Mouse (Mus musculus) forebrain, embryonic 11.5 days (tissue): ENCODE measurements around the gene Gm17364. TPM values are rescaled to one million over a fixed set of nuclear protein-coding genes. Genes with fewer than 3 reads are reported as not detected.
"Not testable (repeated sequence)": the region's sequence is repeated elsewhere in the genome, so short reads cannot be mapped to it uniquely, and the experiment has no call there.

Experiments
- ATAC-seq: fragments of 200-750 bp; cut with Nextera tagmentation; replicated peaks from 2 replicates; pipeline ENCODE4 v1.8.0; 2017; ENCODE audit warnings: moderate TSS enrichment; ENCODE audit not compliant: low FRiP score
- DNase-seq: peaks from one replicate; pipeline ENCODE4 v3.0.0-alpha.2; 2017; ENCODE audit warnings: low spot score
- H3K27ac ChIP-seq: fragments of 300-500 bp; sonication (generic); 2 replicates; pipeline ENCODE4 v1.5.1; 2014; ENCODE audit warnings: low read depth, low read length
- H3K27me3 ChIP-seq: fragments of 300-500 bp; sonication (generic); 2 replicates; pipeline ENCODE4 v1.6.1; 2014; ENCODE audit warnings: mild to moderate bottlenecking, low read length, mixed read lengths; ENCODE audit not compliant: control insufficient read depth, insufficient read depth
- H3K36me3 ChIP-seq: fragments of 300-500 bp; sonication (generic); 2 replicates; pipeline ENCODE4 v1.6.1; 2014; ENCODE audit warnings: mild to moderate bottlenecking, low read length, moderate library complexity, mixed read lengths; ENCODE audit not compliant: control insufficient read depth, insufficient read depth
- H3K4me1 ChIP-seq: fragments of 300-500 bp; sonication (generic); replicated peaks from 2 replicates; pipeline ENCODE4 v1.6.1; 2014; ENCODE audit warnings: low read length, mixed read lengths; ENCODE audit not compliant: control insufficient read depth, insufficient read depth
- H3K4me2 ChIP-seq: fragments of 300-500 bp; sonication (generic); 2 replicates; pipeline ENCODE4 v1.6.1; 2014; ENCODE audit warnings: low read depth, mild to moderate bottlenecking, low read length, moderate library complexity, mixed read lengths; ENCODE audit not compliant: severe bottlenecking
- H3K4me3 ChIP-seq: fragments of 300-500 bp; sonication (generic); 2 replicates; pipeline ENCODE4 v1.5.1; 2014; ENCODE audit warnings: low read depth, low read length
- H3K9ac ChIP-seq: fragments of 300-500 bp; sonication (generic); 2 replicates; pipeline ENCODE4 v1.6.1; 2014; ENCODE audit warnings: low read length
- H3K9me3 ChIP-seq: fragments of 300-500 bp; sonication (generic); 2 replicates; pipeline ENCODE4 v1.6.1; 2016; ENCODE audit warnings: low read length, mixed read lengths; ENCODE audit not compliant: control insufficient read depth
- WGBS: fragments of 180-500 bp; shearing (Covaris S2); extraction: QIAGEN DNeasy Blood & Tissue Kit; methylation state at CpG from one replicate; pipeline ENCODE4 v1.1.7; 2014; 5-methylcytosine and 5-hydroxymethylcytosine counted together
- polyA plus RNA-seq: library from polyadenylated mRNA; unstranded; fragments of >200 nt; fragmentation: Nextera tagmentation; extraction: Ambion mirVana; gene quantifications from 2 replicates; pipeline ENCODE4 v1.2.1, GENCODE M21; 2014

Gm17364 gene
- polyA plus RNA-seq, 1 experiment from 2014 or later = not detected

DNA sequence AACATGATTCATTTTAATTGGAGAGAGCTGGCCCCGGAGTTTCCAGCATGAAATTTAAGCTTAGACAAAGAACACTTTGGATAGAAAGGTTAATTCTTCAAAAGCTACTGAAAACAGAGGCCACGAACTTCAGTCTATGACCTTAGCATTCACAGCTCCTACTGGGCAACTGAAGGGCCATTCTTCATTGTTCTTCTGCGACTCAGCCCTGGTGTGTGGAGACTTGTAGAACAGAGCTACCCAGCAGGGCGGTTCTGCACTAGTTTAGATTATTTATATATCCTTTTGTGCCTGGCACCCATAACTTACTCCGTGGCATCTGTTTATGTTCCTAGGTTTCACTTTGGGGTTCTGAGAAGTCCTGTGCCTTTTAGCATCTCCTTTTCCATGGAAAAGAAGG lies 19.8 kb upstream of the Gm17364 start:
- 46% methylated on average over 5 of the region's 5 CpGs for WGBS
- Histone ChIP-seq H3K4me1 (no peaks in the 10 kb centered on the region), H3K27me3 (no peaks in the 10 kb centered on the region), H3K9ac (no peak overlapping the region), H3K27ac (no peak overlapping the region), H3K9me3 (no peaks in the 10 kb centered on the region), H3K4me3 (no peak overlapping the region), H3K4me2 (no peak overlapping the region), H3K36me3 (no peaks in the 10 kb centered on the region)
- ATAC-seq = no peak
- DNase-seq = no peak

DNA sequence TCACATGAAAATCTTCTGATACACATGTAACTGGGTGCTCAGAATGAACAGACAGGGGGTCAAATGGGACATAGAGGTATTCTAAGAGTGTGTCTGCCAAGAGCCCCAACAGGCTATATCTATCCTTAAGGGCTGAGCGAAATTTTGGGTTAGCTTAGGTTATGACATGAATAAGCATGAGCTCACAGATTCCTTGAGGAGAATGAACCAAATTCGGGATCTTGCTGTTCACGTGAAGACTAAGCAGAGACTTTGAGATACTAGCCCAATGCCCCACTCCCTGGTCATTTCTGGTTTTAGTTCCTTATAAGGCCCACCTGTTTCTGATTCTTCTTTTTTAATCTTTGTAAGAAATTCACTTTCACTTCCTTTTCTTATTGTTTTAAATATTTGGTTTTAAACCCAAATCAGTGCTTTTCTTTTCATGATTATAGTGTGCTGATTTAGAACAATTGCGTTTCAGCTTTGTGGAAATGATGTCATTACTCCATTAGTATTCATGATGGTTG lies 17.7 kb upstream of the Gm17364 start:
- Histone ChIP-seq H3K4me1 (no peaks in the 10 kb centered on the region), H3K9me3 (no peaks in the 10 kb centered on the region), H3K36me3 (no peaks in the 10 kb centered on the region), H3K4me2 (no peak overlapping the region), H3K4me3 (no peak overlapping the region), H3K9ac (no peak overlapping the region), H3K27ac (no peak overlapping the region), H3K27me3 (no peaks in the 10 kb centered on the region)
- WGBS = 80% methylated on average over 4 of the region's 4 CpGs
- DNase-seq (no peak), ATAC-seq (no peak)

DNA sequence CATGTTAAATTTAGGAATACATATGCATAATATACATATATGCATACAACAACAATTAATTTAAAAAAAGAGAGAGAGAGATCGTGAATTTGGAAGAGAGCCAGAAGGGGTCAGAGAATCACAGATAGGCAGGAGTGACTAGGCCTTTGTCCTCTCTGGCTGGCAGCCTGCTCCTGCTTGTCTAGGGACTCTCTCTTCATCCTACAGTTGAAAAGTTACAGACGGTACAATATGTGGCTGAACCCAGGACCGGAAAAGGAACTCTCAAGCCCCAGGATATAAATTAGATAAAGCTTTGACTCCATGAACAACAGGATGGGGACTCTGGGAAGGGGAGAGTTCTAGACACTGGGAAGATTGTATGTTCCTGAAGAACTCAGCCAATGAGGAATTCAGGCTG lies 12.5 kb upstream of the Gm17364 start:
- 89% methylated on average over 3 of the region's 3 CpGs for WGBS
- no peak overlapping the region for H3K4me2 ChIP-seq
- no peak overlapping the region for H3K27ac ChIP-seq
- H3K27me3 ChIP-seq = no peaks in the 10 kb centered on the region
- no peak overlapping the region for H3K9ac ChIP-seq
- H3K4me3 ChIP-seq = no peak overlapping the region
- ATAC-seq = no peak
- H3K9me3 ChIP-seq = no peaks in the 10 kb centered on the region
- no peaks in the 10 kb centered on the region for H3K4me1 ChIP-seq
- no peak for DNase-seq
- no peaks in the 10 kb centered on the region for H3K36me3 ChIP-seq

DNA sequence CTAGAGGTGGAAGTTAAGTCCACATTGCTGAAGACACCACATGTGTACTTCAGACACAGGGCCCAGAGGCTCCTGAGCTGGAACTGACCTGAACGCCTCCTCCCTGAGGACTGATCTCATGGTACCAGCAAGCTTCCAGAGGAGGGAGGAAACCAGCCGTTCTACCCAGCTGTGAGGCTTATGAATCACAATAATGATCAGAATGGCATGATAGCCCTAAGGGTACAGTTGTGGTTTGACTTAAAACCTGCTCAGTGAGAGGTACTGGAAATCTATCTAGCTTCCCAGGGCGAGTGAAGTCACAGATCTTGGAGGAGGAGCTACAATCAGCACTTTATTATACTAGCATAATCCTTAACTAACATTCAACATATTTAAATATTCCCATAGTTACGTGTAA lies 11.7 kb upstream of the Gm17364 start:
- WGBS = 92% methylated on average over 4 of the region's 4 CpGs
- Histone ChIP-seq H3K9me3 (no peaks in the 10 kb centered on the region), H3K9ac (no peak overlapping the region), H3K4me1 (no peaks in the 10 kb centered on the region), H3K27ac (no peak overlapping the region), H3K36me3 (no peaks in the 10 kb centered on the region), H3K4me3 (no peak overlapping the region), H3K4me2 (no peak overlapping the region), H3K27me3 (no peaks in the 10 kb centered on the region)
- DNase-seq (no peak), ATAC-seq (no peak)

DNA sequence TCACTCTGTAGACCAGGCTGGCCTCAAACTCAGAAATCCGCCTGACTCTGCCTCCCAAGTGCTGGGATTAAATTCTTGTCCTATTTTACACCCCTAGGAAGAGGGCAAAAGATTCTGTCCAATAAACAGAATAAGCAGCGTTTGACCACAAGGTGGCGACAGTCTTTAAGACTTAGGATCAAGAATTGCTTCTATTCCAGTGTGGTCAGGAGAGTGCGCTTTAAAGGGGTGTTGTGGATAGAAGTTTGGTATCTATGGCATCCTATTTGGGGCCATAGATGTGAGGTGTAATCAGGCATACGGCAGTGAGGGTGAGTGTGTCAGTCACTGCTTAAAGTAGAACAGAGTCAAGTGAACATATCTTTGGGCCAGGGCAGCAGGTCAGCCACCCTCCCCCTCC lies 9.5 kb upstream of the Gm17364 start:
- H3K9me3 ChIP-seq = no peaks in the 10 kb centered on the region
- 30% methylated on average over 5 of the region's 5 CpGs for WGBS

DNA sequence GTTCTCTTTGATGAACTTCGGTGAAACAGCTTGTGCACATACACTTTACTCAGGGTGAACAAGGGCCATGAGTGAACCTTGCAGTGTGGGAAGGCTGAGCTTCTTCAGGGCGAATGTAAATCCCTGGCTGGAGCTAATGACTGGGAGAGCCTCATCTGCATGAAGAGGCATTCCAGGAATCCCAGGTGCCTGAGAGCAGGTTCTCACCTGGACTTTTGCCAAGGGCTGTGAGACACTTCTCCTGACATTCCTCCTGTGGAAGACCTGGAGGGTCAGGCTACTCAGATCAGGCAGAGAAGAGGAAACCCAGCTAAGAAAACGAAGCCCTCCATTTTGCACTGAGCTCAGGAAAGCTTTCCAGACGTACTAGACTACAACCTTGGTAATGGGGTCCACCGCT lies 6.9 kb upstream of the Gm17364 start:
- no peak for ATAC-seq
- no peaks in the 10 kb centered on the region for H3K27me3 ChIP-seq
- H3K9me3 ChIP-seq = no peaks in the 10 kb centered on the region
- no peaks in the 10 kb centered on the region for H3K36me3 ChIP-seq
- no peak overlapping the region for H3K4me3 ChIP-seq
- H3K4me2 ChIP-seq = no peak overlapping the region
- DNase-seq = no peak
- no peak overlapping the region for H3K9ac ChIP-seq
- 80% methylated on average over 5 of the region's 5 CpGs for WGBS
- H3K27ac ChIP-seq = no peak overlapping the region
- no peaks in the 10 kb centered on the region for H3K4me1 ChIP-seq

More for the DNA sequence above, 9.5 kb upstream of the Gm17364 start:
- H3K9ac ChIP-seq = no peak overlapping the region
- H3K4me3 ChIP-seq = no peak overlapping the region
- no peak overlapping the region for H3K4me2 ChIP-seq
- no peak; the same call in 1 of the 2 replicates for ATAC-seq
- no peaks in the 10 kb centered on the region for H3K36me3 ChIP-seq
- peak; percentile 78 for DNase-seq
- H3K27ac ChIP-seq = no peak overlapping the region
- no peaks in the 10 kb centered on the region for H3K4me1 ChIP-seq
- no peaks in the 10 kb centered on the region for H3K27me3 ChIP-seq

DNA sequence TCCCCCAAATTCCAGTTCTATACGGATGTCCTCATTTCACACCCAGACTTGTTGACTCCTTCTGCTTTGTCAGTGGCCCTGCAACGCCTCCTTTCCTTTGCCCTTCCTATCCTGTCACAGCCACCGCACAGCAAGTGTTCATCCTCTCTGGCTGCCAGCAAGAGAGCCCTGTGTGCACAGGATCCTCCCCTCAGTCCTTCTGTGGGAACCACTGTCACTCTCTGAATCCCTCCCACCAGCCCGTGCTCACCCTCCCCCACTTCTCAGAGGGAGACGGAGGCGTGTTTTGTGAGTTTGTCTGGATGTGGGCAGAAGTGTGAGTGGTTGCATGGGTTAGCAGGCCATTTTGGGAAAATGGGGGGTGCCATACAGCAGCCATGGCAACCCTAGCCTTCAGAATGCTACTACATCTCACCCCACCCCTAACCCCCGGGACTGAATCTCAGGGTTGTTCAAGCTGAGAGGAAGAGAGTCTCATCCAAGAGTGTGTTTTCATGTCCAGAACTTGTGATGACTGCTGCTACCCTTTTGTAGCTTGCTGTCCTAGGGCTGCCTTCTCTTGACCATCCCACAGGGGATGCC lies 5.9 kb downstream of the Gm17364 start:
- ATAC-seq = no peak
- H3K36me3 ChIP-seq = no peaks in the 10 kb centered on the region
- 49% methylated on average over 7 of the region's 7 CpGs for WGBS
- no peak overlapping the region for H3K4me2 ChIP-seq
- H3K4me1 ChIP-seq = no peaks in the 10 kb centered on the region
- H3K27me3 ChIP-seq = no peaks in the 10 kb centered on the region
- no peak overlapping the region for H3K4me3 ChIP-seq
- no peak for DNase-seq
- no peak overlapping the region for H3K27ac ChIP-seq
- no peaks in the 10 kb centered on the region for H3K9me3 ChIP-seq
- no peak overlapping the region for H3K9ac ChIP-seq

DNA sequence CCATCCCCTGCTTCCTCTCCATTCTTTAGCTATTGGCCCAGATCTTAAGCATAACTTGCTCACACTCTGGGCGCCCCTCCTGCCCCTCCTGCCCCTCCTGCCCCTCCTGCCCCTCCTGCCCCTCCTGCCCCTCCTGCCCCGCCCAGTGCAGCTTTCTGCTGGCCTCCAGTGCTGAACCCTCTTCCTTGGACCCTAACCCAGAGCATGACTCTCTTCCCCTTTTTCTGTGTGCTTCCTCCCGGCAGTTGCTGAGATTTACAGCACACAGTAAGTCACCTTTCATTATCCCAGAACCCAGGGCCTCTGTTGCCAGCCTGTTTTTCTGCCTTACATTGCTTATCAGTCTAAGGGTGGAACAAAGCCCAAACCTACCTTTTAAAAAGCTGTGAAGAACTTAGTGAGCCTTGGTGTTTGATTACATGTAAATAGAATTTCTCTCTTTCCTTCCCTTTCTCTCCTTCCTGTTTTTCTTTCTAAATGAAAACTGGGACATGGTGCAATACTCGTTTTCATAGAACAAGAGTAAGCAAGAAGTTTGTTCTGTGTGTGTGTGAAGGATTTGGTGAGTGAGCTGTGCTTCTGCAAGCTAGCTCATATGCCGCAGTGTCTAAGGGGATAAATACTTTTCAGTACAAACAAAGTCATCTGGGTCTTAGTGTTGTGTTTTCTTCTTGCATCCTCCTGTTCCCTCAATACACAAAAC lies 10.3 kb downstream of the Gm17364 start:
- Histone ChIP-seq H3K4me3 (no peak overlapping the region), H3K27ac (no peak overlapping the region), H3K9me3 (no peaks in the 10 kb centered on the region), H3K9ac (no peak overlapping the region), H3K4me2 (no peak overlapping the region), H3K27me3 (no peaks in the 10 kb centered on the region), H3K36me3 (no peaks in the 10 kb centered on the region), H3K4me1 (no peaks in the 10 kb centered on the region)
- ATAC-seq (no peak), DNase-seq (no peak)
- 90% methylated on average over 5 of the region's 5 CpGs for WGBS

DNA sequence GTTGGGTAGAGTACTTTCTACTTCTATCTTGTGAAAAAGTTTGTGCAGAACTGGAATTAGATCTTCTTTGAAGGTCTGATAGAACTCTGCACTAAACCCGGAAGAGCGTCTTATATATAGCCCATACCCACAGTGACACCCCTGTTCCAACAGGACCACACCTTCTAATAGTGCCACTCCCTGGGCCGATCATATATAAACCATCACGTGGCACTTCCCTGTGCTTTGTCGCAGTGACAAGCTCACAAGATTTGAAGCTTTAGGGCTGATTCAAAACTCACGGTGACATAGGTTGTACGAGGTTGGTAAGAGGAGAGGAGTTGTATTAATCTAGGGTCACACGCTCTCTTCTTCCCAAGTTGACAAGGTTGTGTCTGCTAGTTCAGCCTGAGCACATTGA lies 12.2 kb downstream of the Gm17364 start:
- not testable (repeated sequence) for H3K4me2 ChIP-seq, H3K4me1 ChIP-seq, H3K4me3 ChIP-seq, H3K27ac ChIP-seq, H3K9ac ChIP-seq, ATAC-seq, DNase-seq, H3K36me3 ChIP-seq, H3K27me3 ChIP-seq, H3K9me3 ChIP-seq
- WGBS = 96% methylated on average over 8 of the region's 8 CpGs
